In genomic region chr3:41516961-41517518, GRCm38 (mm10) we compare ENCODE assay signal across 30 mouse cellular contexts. TPM values are rescaled to one million over a fixed set of nuclear protein-coding genes. Genes with fewer than 3 reads are reported as not detected.
DNase-seq lines count a peak whose midpoint lies in the region; ATAC-seq and TF ChIP-seq lines count a peak whose summit lies in the region.
"Had no signal": no experiment of that assay in that cellular context is flagged by ENCODE, and none has a peak within 500 bp of the region (broad histone marks: within the 10 kb centered on the region; RNA-seq: fewer than 3 reads in every experiment).

No protein-coding gene starts in this region.

- no peak overlapping the region for H3K4me2 ChIP-seq in forebrain, embryonic 14.5 days (ENCODE audit: low read length)
- no peak overlapping the region for H3K4me2 ChIP-seq in forebrain, embryonic 11.5 days (ENCODE audit: low read depth, low read length, severe bottlenecking)
- H3K4me2 ChIP-seq: embryonic facial prominence, embryonic 15.5 days; heart, embryonic 15.5 days; liver, embryonic 12.5 days; midbrain, embryonic 13.5 days; neural tube, embryonic 13.5 days had no signal

- H3K36me3 ChIP-seq in forebrain, embryonic 14.5 days (ENCODE audit: control insufficient read depth, insufficient read depth, low read length) = no peaks in the 10 kb centered on the region
- no peaks in the 10 kb centered on the region for H3K36me3 ChIP-seq in forebrain, embryonic 11.5 days (ENCODE audit: control insufficient read depth, insufficient read depth, low read length)
- H3K36me3 ChIP-seq: embryonic facial prominence, embryonic 10.5 days; embryonic facial prominence, embryonic 15.5 days; heart, embryonic 10.5 days; heart, embryonic 15.5 days; liver, embryonic 12.5 days; midbrain, embryonic 13.5 days; neural tube, embryonic 13.5 days had no signal

- intact Hi-C loops in left cerebral cortex, adult 2 months (cut with DNase I) = no loop called here

- no peak overlapping the region for H3K27ac ChIP-seq in forebrain, embryonic 14.5 days (ENCODE audit: low read depth, low read length)
- H3K27ac ChIP-seq in forebrain, embryonic 11.5 days (ENCODE audit: low read depth, low read length) = no peak overlapping the region
- H3K27ac ChIP-seq in left cerebral cortex, adult 2 months = no peak overlapping the region
- H3K27ac ChIP-seq: embryonic facial prominence, embryonic 10.5 days; embryonic facial prominence, embryonic 15.5 days; heart, embryonic 10.5 days; heart, embryonic 15.5 days; liver, embryonic 12.5 days; midbrain, embryonic 13.5 days; neural tube, embryonic 13.5 days; stomach, postnatal 0 days had no signal

- no peaks in the 10 kb centered on the region for H3K27me3 ChIP-seq in forebrain, embryonic 14.5 days (replicated peaks; ENCODE audit: control insufficient read depth, insufficient read depth, low read length)
- no peaks in the 10 kb centered on the region for H3K27me3 ChIP-seq in forebrain, embryonic 11.5 days (ENCODE audit: control insufficient read depth, insufficient read depth, low read length)
- H3K27me3 ChIP-seq: embryonic facial prominence, embryonic 15.5 days; heart, embryonic 15.5 days; liver, embryonic 12.5 days; midbrain, embryonic 13.5 days; neural tube, embryonic 13.5 days; Patski had no signal

- peak; percentile 38 for DNase-seq in forebrain, embryonic 14.5 days (ENCODE audit: low spot score)
- DNase-seq in forebrain, embryonic 11.5 days (ENCODE audit: low spot score) = no peak
- peak; percentile 7 to 14 for DNase-seq in left cerebral cortex, adult 2 months (ENCODE audit: extremely low spot score in 1 of 2, low spot score in 2 of 2)
- DNase-seq in left cerebral cortex, adult 11 months (ENCODE audit: low spot score) = no peak
- DNase-seq in right cerebral cortex, postnatal 25 days = peak; percentile 19
- DNase-seq in right cerebral cortex, postnatal 4 days = no peak
- DNase-seq in telencephalon, adult 2 months (ENCODE audit: low read depth, low spot score) = peak; percentile 40
- DNase-seq in adrenal gland, adult 18-20 months (ENCODE audit: low spot score in 2 of 2) = no peak
- DNase-seq: adrenal gland, postnatal 14 days; cerebellum, adult 2 months; cerebellum, postnatal 14 days; gastrocnemius, postnatal 25 days; heart, adult 11 months; kidney, adult 9 months; kidney, postnatal 10 days; layer of hippocampus, adult 9-11 months; liver, postnatal 0 days; lung, postnatal 36 days; thymus, adult 2 months; thymus, postnatal 36 days had no signal

- no peak overlapping the region for H3K4me3 ChIP-seq in forebrain, embryonic 14.5 days (ENCODE audit: low read depth, low read length)
- no peak overlapping the region for H3K4me3 ChIP-seq in forebrain, embryonic 11.5 days (ENCODE audit: low read depth, low read length)
- H3K4me3 ChIP-seq in left cerebral cortex, adult 2 months = no peak overlapping the region
- H3K4me3 ChIP-seq: embryonic facial prominence, embryonic 10.5 days; embryonic facial prominence, embryonic 15.5 days; heart, embryonic 10.5 days; heart, embryonic 15.5 days; liver, embryonic 12.5 days; midbrain, embryonic 13.5 days; neural tube, embryonic 13.5 days had no signal

- TF ChIP-seq CTCF in left cerebral cortex, adult 2 months (IDR thresholded peaks at IDR 0.05) = no peak

- 69% methylated on average over 8 of the region's 8 CpGs for WGBS in forebrain, embryonic 14.5 days
- 88% methylated on average over 8 of the region's 8 CpGs for WGBS in forebrain, embryonic 11.5 days

- H3K4me1 ChIP-seq in forebrain, embryonic 14.5 days (ENCODE audit: control insufficient read depth, insufficient read depth, low read length) = peaks cover 10% of the 10 kb centered on the region
- H3K4me1 ChIP-seq in forebrain, embryonic 11.5 days (replicated peaks; ENCODE audit: control insufficient read depth, insufficient read depth, low read length) = no peaks in the 10 kb centered on the region; the same call in 1 of the 2 replicates
- H3K4me1 ChIP-seq: embryonic facial prominence, embryonic 15.5 days; neural tube, embryonic 13.5 days had no signal

- peak; percentile 58 for ATAC-seq in forebrain, embryonic 14.5 days
- no peak for ATAC-seq in forebrain, embryonic 11.5 days (replicated peaks; ENCODE audit: low FRiP score)
- ATAC-seq: intestine, embryonic 16.5 days; liver, embryonic 12.5 days; liver, postnatal 0 days; midbrain, embryonic 13.5 days; Patski had no signal

- H3K9me3 ChIP-seq in forebrain, embryonic 14.5 days (replicated peaks; ENCODE audit: control insufficient read depth, low read length) = no peaks in the 10 kb centered on the region
- no peaks in the 10 kb centered on the region for H3K9me3 ChIP-seq in forebrain, embryonic 11.5 days (ENCODE audit: control insufficient read depth, low read length)
- H3K9me3 ChIP-seq: embryonic facial prominence, embryonic 10.5 days; embryonic facial prominence, embryonic 15.5 days; heart, embryonic 10.5 days; heart, embryonic 15.5 days; liver, embryonic 12.5 days; midbrain, embryonic 13.5 days; neural tube, embryonic 13.5 days had no signal

- no peak overlapping the region for H3K9ac ChIP-seq in forebrain, embryonic 14.5 days (ENCODE audit: low read length)
- H3K9ac ChIP-seq in forebrain, embryonic 11.5 days (ENCODE audit: low read length) = no peak overlapping the region
- H3K9ac ChIP-seq: embryonic facial prominence, embryonic 15.5 days; heart, embryonic 15.5 days; liver, embryonic 12.5 days; liver, postnatal 0 days; midbrain, embryonic 13.5 days; neural tube, embryonic 13.5 days had no signal

RNA-seq across cellular contexts. Expression of gene Jade1, which starts 38.5 kb away (rescaled TPM):
- 11.9 and 14.5 TPM in 2 replicates for polyA plus RNA-seq in forebrain, embryonic 14.5 days (2014; fragmentation: Nextera tagmentation; extraction: Ambion mirVana)
- polyA plus RNA-seq in forebrain, embryonic 11.5 days (2014; fragmentation: Nextera tagmentation; extraction: Ambion mirVana) = 22.4 and 24.1 TPM in 2 replicates
- 10 to 100 TPM; 40.5 to 44.7 TPM for total RNA-seq in left cerebral cortex, adult 2 months (2021)
- total RNA-seq in adrenal gland, adult 18-20 months (2021) = 10 to 100 TPM; 42.0 to 46.9 TPM

Comparison
In these comparisons a context has a peak if more than half of its experiments do, and no peak if none do; other contexts are left out.
1. DNase-seq: peak in forebrain, embryonic 14.5 days (single experiment), left cerebral cortex, adult 2 months (2 of 2), right cerebral cortex, postnatal 25 days (single experiment) and telencephalon, adult 2 months (single experiment); none in forebrain, embryonic 11.5 days (single experiment), left cerebral cortex, adult 11 months (single experiment), right cerebral cortex, postnatal 4 days (single experiment) and adrenal gland, adult 18-20 months (0 of 2).